Mouse (Mus musculus) neural tube, embryonic 11.5 days (tissue): ENCODE results near the gene Prmt2. TPM values are rescaled to one million over a fixed set of nuclear protein-coding genes. Genes with fewer than 3 reads are reported as not detected.

Experiments used
- ATAC-seq: fragments of 200-750 bp; cut with Nextera tagmentation; 2 replicates; pipeline ENCODE4 v1.8.0; 2017; ENCODE audit warnings: moderate number of reproducible peaks, mild to moderate bottlenecking, moderate TSS enrichment, moderate library complexity; ENCODE audit not compliant: insufficient read depth, low FRiP score, low TSS enrichment
- DNase-seq: peaks from one replicate; pipeline ENCODE4 v3.0.0-alpha.2; 2015; ENCODE audit warnings: low spot score
- H3K27ac ChIP-seq: fragments of 300-500 bp; sonication (generic); 2 replicates; pipeline ENCODE4 v1.5.1; 2014; ENCODE audit warnings: low read depth, mild to moderate bottlenecking, low read length
- H3K27me3 ChIP-seq: fragments of 300-500 bp; sonication (generic); 2 replicates; pipeline ENCODE4 v1.6.1; 2014; ENCODE audit warnings: mild to moderate bottlenecking, low read length, mixed read lengths; ENCODE audit not compliant: control insufficient read depth, insufficient read depth
- H3K36me3 ChIP-seq: fragments of 300-500 bp; sonication (generic); 2 replicates; pipeline ENCODE4 v1.6.1; 2014; ENCODE audit warnings: mild to moderate bottlenecking, low read length, moderate library complexity, mixed read lengths; ENCODE audit not compliant: control insufficient read depth, insufficient read depth
- H3K4me1 ChIP-seq: fragments of 300-500 bp; sonication (generic); 2 replicates; pipeline ENCODE4 v1.6.1; 2014; ENCODE audit warnings: low read length, mixed read lengths; ENCODE audit not compliant: control insufficient read depth, insufficient read depth
- H3K4me2 ChIP-seq: fragments of 300-500 bp; sonication (generic); 2 replicates; pipeline ENCODE4 v1.6.1; 2014; ENCODE audit warnings: low read depth, mild to moderate bottlenecking, moderate library complexity
- H3K4me3 ChIP-seq: fragments of 300-500 bp; sonication (generic); 2 replicates; pipeline ENCODE4 v1.5.1; 2014; ENCODE audit warnings: low read depth, low read length
- H3K9ac ChIP-seq: fragments of 300-500 bp; sonication (generic); 2 replicates; pipeline ENCODE4 v1.6.1; 2014; ENCODE audit warnings: mild to moderate bottlenecking, low read length
- H3K9me3 ChIP-seq: fragments of 300-500 bp; sonication (generic); 2 replicates; pipeline ENCODE4 v1.6.1; 2016; ENCODE audit warnings: low read length; ENCODE audit not compliant: control insufficient read depth
- WGBS: fragments of 180-500 bp; shearing (Covaris S2); extraction: QIAGEN DNeasy Blood & Tissue Kit; methylation state at CpG from one replicate; pipeline ENCODE4 v1.1.7; 2014; 5-methylcytosine and 5-hydroxymethylcytosine counted together
- polyA plus RNA-seq: library from polyadenylated mRNA; unstranded; fragments of >200 nt; fragmentation: Nextera tagmentation; extraction: Ambion mirVana; gene quantifications from 2 replicates; pipeline ENCODE4 v1.2.1, GENCODE M21; 2014

Gene Prmt2
- polyA plus RNA-seq, 1 experiment from 2014 or later = 116 TPM

DNA sequence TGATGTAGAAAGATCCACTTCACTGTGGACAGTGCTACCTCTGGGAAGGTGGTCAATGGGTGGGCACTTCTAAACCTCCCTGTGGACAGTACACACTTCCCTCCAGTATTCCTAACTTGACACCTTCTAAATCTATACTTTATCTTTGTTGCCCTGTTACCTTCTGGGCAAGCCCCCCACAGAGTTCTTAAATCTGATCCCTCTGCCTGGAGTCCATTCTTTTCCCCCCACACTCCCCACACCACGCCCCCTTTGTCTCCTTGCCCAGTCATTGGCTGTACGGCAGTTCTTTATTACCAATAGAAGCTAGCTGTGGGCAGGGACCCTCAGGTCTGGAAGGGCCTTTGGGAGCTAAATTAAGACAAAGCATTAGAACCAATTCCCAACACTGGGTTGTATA lies 7.4 kb upstream of the Prmt2 start:
- DNase-seq (no peak), ATAC-seq (no peak)
- Histone ChIP-seq H3K27me3 (no peaks in the 10 kb centered on the region), H3K36me3 (no peaks in the 10 kb centered on the region), H3K27ac (no peak overlapping the region), H3K9me3 (no peaks in the 10 kb centered on the region), H3K4me2 (no peak overlapping the region), H3K9ac (no peak overlapping the region), H3K4me3 (no peak overlapping the region), H3K4me1 (no peaks in the 10 kb centered on the region)
- 75% methylated on average over 2 of the region's 2 CpGs for WGBS

GRCm38 (mm10) chr10:76239401-76239800 lies 1.7 kb upstream of the Prmt2 start:
- no peaks in the 10 kb centered on the region for H3K4me1 ChIP-seq
- 81% methylated on average over 4 of the region's 4 CpGs for WGBS

GRCm38 (mm10) chr10:76229627-76230026 lies 8.0 kb downstream of the Prmt2 start:
- no peak for ATAC-seq
- WGBS = 85% methylated on average over 1 of the region's 1 CpGs
- Histone ChIP-seq H3K4me1 (no peaks in the 10 kb centered on the region), H3K27me3 (no peaks in the 10 kb centered on the region), H3K4me3 (no peak overlapping the region), H3K9me3 (no peaks in the 10 kb centered on the region), H3K4me2 (no peak overlapping the region), H3K27ac (no peak overlapping the region), H3K9ac (no peak overlapping the region), H3K36me3 (no peaks in the 10 kb centered on the region)
- DNase-seq = no peak

More at GRCm38 (mm10) chr10:76239401-76239800, 1.7 kb upstream of the Prmt2 start:
- no peak for DNase-seq
- no peaks in the 10 kb centered on the region for H3K36me3 ChIP-seq
- ATAC-seq = no peak
- H3K27ac ChIP-seq = no peak overlapping the region
- no peak overlapping the region for H3K4me3 ChIP-seq
- no peak overlapping the region for H3K9ac ChIP-seq
- no peaks in the 10 kb centered on the region for H3K27me3 ChIP-seq
- H3K4me2 ChIP-seq = no peak overlapping the region
- no peaks in the 10 kb centered on the region for H3K9me3 ChIP-seq

DNA sequence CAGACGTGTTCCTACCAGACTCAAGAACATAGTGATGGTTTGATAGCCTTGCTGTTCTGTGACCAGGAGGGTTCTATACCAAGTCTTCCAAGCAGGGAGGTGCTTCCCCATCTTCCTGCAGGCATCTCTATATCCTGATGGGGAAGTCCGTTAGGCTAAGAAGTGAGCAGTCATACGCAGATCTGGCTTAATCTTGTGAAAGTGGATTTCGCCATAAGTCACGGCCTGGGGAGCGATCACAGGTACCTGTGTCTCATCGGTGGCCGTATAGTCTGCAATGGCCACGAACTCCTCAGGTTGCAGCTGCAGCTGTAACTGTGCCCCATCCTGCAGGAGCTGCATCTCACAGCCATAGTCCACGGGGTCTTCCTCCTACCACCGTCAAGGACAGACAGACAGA lies 11.7 kb downstream of the Prmt2 start:
- ATAC-seq (no peak), DNase-seq (no peak)
- Histone ChIP-seq H3K4me3 (no peak overlapping the region), H3K27me3 (no peaks in the 10 kb centered on the region), H3K4me1 (no peaks in the 10 kb centered on the region), H3K4me2 (no peak overlapping the region), H3K36me3 (0 out of 2 replicates have a peak, but pooled peaks cover 3% of the 10 kb centered on the region), H3K9me3 (no peaks in the 10 kb centered on the region), H3K27ac (no peak overlapping the region), H3K9ac (no peak overlapping the region)
- 92% methylated on average over 11 of the region's 11 CpGs for WGBS

DNA sequence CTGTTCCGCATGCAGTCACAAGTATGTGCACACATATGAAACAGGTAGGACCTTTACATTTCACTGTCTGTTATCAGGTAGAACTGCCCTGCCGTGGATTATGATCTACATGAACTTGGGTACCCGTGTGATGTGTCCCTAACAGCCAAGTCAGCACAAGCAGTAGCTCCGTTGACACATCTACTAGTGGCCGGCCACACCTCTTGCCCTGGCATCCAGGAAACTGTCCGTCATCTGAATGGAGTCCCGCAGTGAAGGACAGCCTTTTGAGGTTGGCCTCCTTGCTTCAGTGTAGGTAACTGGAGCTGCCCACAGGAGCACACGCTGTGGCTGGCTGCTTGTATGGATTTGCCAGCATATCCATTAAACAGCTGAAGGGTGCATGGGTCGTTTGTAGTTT lies 19.4 kb downstream of the Prmt2 start:
- Histone ChIP-seq H3K9ac (no peak overlapping the region), H3K36me3 (peaks cover 21% of the 10 kb centered on the region), H3K4me1 (no peaks in the 10 kb centered on the region), H3K9me3 (no peaks in the 10 kb centered on the region), H3K27ac (no peak overlapping the region), H3K27me3 (no peaks in the 10 kb centered on the region), H3K4me2 (no peak overlapping the region), H3K4me3 (no peak overlapping the region)
- 80% methylated on average over 9 of the region's 9 CpGs for WGBS
- ATAC-seq (no peak), DNase-seq (no peak)

- Histone ChIP-seq H3K27ac (no peak overlapping the region), H3K4me1 (no peaks in the 10 kb centered on the region), H3K9ac (no peak overlapping the region), H3K9me3 (no peaks in the 10 kb centered on the region), H3K4me2 (no peak overlapping the region), H3K27me3 (no peaks in the 10 kb centered on the region), H3K4me3 (no peak overlapping the region), H3K36me3 (peaks cover 19% of the 10 kb centered on the region)
- no peak for DNase-seq
- ATAC-seq = no peak
- WGBS = 96% methylated on average over 17 of the region's 17 CpGs
Observed at GRCm38 (mm10) chr10:76217056-76217455, 20.6 kb downstream of the Prmt2 start.

DNA sequence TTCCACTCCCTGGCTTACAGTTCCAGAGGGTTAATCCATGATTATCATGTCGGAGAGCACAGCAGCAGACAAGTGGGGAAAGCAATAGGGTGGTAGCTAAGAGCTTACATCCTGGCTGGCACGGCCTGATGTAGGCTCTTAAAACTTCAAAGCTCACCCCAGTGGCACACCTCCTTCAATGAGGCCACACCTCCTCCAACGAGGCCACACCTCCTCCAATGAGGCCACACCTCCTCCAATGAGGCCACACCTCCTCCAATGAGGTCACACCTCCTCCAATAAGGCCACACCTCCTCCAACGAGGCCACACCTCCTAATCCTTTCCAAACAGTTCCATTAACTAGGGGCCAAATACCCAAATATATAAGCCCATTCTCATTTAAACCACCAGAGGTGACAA lies 23.5 kb downstream of the Prmt2 start:
- no peak for DNase-seq
- H3K36me3 ChIP-seq = peaks cover 20% of the 10 kb centered on the region
- WGBS = 93% methylated on average over 4 of the region's 4 CpGs

GRCm38 (mm10) chr10:76212121-76212520 lies 25.5 kb downstream of the Prmt2 start:
- no peak overlapping the region for H3K9ac ChIP-seq
- H3K9me3 ChIP-seq = no peaks in the 10 kb centered on the region
- no peak overlapping the region for H3K4me3 ChIP-seq
- H3K4me1 ChIP-seq = no peaks in the 10 kb centered on the region
- no peak for ATAC-seq
- H3K27ac ChIP-seq = no peak overlapping the region
- H3K36me3 ChIP-seq = peaks cover 21% of the 10 kb centered on the region
- no peaks in the 10 kb centered on the region for H3K27me3 ChIP-seq
- WGBS = 90% methylated on average over 6 of the region's 6 CpGs
- no peak overlapping the region for H3K4me2 ChIP-seq
- DNase-seq = no peak

More for the DNA sequence above, 23.5 kb downstream of the Prmt2 start:
- ATAC-seq = no peak
- H3K9ac ChIP-seq = no peak overlapping the region
- H3K4me1 ChIP-seq = no peaks in the 10 kb centered on the region
- no peaks in the 10 kb centered on the region for H3K9me3 ChIP-seq
- H3K4me2 ChIP-seq = no peak overlapping the region
- no peak overlapping the region for H3K27ac ChIP-seq
- H3K4me3 ChIP-seq = no peak overlapping the region
- no peaks in the 10 kb centered on the region for H3K27me3 ChIP-seq

- Histone ChIP-seq H3K4me1 (no peaks in the 10 kb centered on the region), H3K9me3 (no peaks in the 10 kb centered on the region), H3K4me2 (no peak overlapping the region), H3K27me3 (no peaks in the 10 kb centered on the region), H3K4me3 (no peak overlapping the region), H3K27ac (no peak overlapping the region), H3K9ac (no peak overlapping the region), H3K36me3 (peaks cover 12% of the 10 kb centered on the region)
- DNase-seq (no peak), ATAC-seq (no peak)
- 97% methylated on average over 7 of the region's 7 CpGs for WGBS
Observed at GRCm38 (mm10) chr10:76210806-76211205, 26.9 kb downstream of the Prmt2 start.
